Mouse (Mus musculus) C2C12 (cell line): ENCODE data around the gene Mdh2. TPM values are rescaled to one million over a fixed set of nuclear protein-coding genes. Genes with fewer than 3 reads are reported as not detected.

Experiments
- H3K27me3 ChIP-seq: one replicate; pipeline ENCODE4 v1.6.1; 2011; ENCODE audit not compliant: control insufficient read depth, insufficient read depth, insufficient read length
- H3K36me3 ChIP-seq: one replicate; pipeline ENCODE4 v1.6.1; 2011; ENCODE audit not compliant: control insufficient read depth, insufficient read depth
- H3K4me3 ChIP-seq: one replicate; pipeline ENCODE4 v1.5.1; 2011; ENCODE audit warnings: mild to moderate bottlenecking, control low read depth; ENCODE audit not compliant: poor library complexity, insufficient read depth, severe bottlenecking
- H3K79me2 ChIP-seq: one replicate; pipeline ENCODE4 v1.6.1; 2011; ENCODE audit not compliant: control insufficient read depth, insufficient read depth
- H3K79me3 ChIP-seq: one replicate; pipeline ENCODE4 v1.6.1; 2011; ENCODE audit warnings: low read depth, control low read depth
- H3ac ChIP-seq: one replicate; pipeline ENCODE3; 2011; ENCODE audit warnings: low read depth; ENCODE audit not compliant: control insufficient read depth, insufficient read length
- CEBPB ChIP-seq: IDR thresholded peaks from one replicate; pipeline ENCODE4 v1.6.1; 2011; ENCODE audit warnings: low read depth, mild to moderate bottlenecking, control low read depth, moderate library complexity
- CTCF ChIP-seq: IDR thresholded peaks from one replicate; pipeline ENCODE4 v1.5.1; 2011; ENCODE audit not compliant: control insufficient read depth, insufficient read depth, insufficient read length
- FOSL1 ChIP-seq: IDR thresholded peaks from one replicate; pipeline ENCODE4 v1.8.0; 2011; ENCODE audit warnings: mild to moderate bottlenecking, low read length; ENCODE audit not compliant: poor library complexity, insufficient read depth, severe bottlenecking
- MAX ChIP-seq: IDR thresholded peaks from one replicate; pipeline ENCODE4 v1.6.1; 2011; ENCODE audit warnings: mild to moderate bottlenecking, control low read depth
- MYOD1 ChIP-seq: IDR thresholded peaks from one replicate; pipeline ENCODE4 v1.6.1; 2011; ENCODE audit warnings: low read depth; ENCODE audit not compliant: control insufficient read depth, insufficient read length
- MYOG ChIP-seq: IDR thresholded peaks from one replicate; pipeline ENCODE4 v1.6.1; 2011; ENCODE audit not compliant: control insufficient read depth, insufficient read length; ENCODE audit errors: extremely low read depth
- USF1 ChIP-seq: IDR thresholded peaks from one replicate; pipeline ENCODE4 v1.6.1; 2011; ENCODE audit warnings: low read depth, mild to moderate bottlenecking, control low read depth, moderate library complexity
- polyA plus RNA-seq: library from polyadenylated mRNA; unstranded; fragments of >200 nt; fragmentation: generic; extraction: Trizol; gene quantifications from one replicate; pipeline ENCODE4 v1.2.1, GENCODE M21; 2012; ENCODE audit warnings: missing spikeins

The Mdh2 gene
- polyA plus RNA-seq, 1 experiment, result 700 TPM

- TF ChIP-seq MYOG, result no peak
- TF ChIP-seq CTCF, result no peak
- no peak for TF ChIP-seq FOSL1
- no peak for TF ChIP-seq MAX
- TF ChIP-seq MYOD1, result no peak
- no peak for TF ChIP-seq CEBPB
- no peak for TF ChIP-seq USF1
- Histone ChIP-seq H3K79me2 (no peaks in the 10 kb centered on the region), H3K79me3 (no peaks in the 10 kb centered on the region), H3K36me3 (no peaks in the 10 kb centered on the region), H3ac (no peak overlapping the region), H3K27me3 (peaks cover 34% of the 10 kb centered on the region), H3K4me3 (no peak overlapping the region)
These were observed 22.6 kb downstream of the Mdh2 start for GRCm38 (mm10) chr5:135800927-135801326.

GRCm38 (mm10) chr5:135802641-135803040, 24.4 kb downstream of the Mdh2 start:
- Histone ChIP-seq H3K36me3 (no peaks in the 10 kb centered on the region), H3K79me3 (no peaks in the 10 kb centered on the region), H3ac (no peak overlapping the region), H3K79me2 (no peaks in the 10 kb centered on the region), H3K4me3 (no peak overlapping the region), H3K27me3 (peaks cover 34% of the 10 kb centered on the region)
- TF ChIP-seq CEBPB (no peak), FOSL1 (no peak), MYOD1 (no peak), MAX (no peak), USF1 (no peak), MYOG (no peak), CTCF (no peak)

- Histone ChIP-seq H3K36me3 (no peaks in the 10 kb centered on the region), H3K27me3 (peaks cover 34% of the 10 kb centered on the region), H3K4me3 (no peak overlapping the region), H3K79me2 (no peaks in the 10 kb centered on the region), H3ac (no peak overlapping the region), H3K79me3 (no peaks in the 10 kb centered on the region)
- TF ChIP-seq MYOD1 (no peak), MAX (no peak), FOSL1 (no peak), USF1 (no peak), MYOG (no peak), CEBPB (no peak), CTCF (no peak)
These were observed 24.9 kb downstream of the Mdh2 start for GRCm38 (mm10) chr5:135803135-135803534.

GRCm38 (mm10) chr5:135803676-135804075, 25.4 kb downstream of the Mdh2 start:
- no peak for TF ChIP-seq FOSL1
- TF ChIP-seq MYOD1, result no peak
- TF ChIP-seq MYOG, result no peak
- TF ChIP-seq CTCF, result no peak
- TF ChIP-seq USF1, result no peak
- no peak for TF ChIP-seq CEBPB
- no peak for TF ChIP-seq MAX
- no peaks in the 10 kb centered on the region for H3K36me3 ChIP-seq

GRCm38 (mm10) chr5:135804735-135805134, 26.5 kb downstream of the Mdh2 start:
- H3K4me3 ChIP-seq, result no peak overlapping the region
- H3K27me3 ChIP-seq, result peaks cover 40% of the 10 kb centered on the region
- no peaks in the 10 kb centered on the region for H3K36me3 ChIP-seq
- no peaks in the 10 kb centered on the region for H3K79me2 ChIP-seq
- H3K79me3 ChIP-seq, result no peaks in the 10 kb centered on the region
- no peak overlapping the region for H3ac ChIP-seq
- TF ChIP-seq CTCF (no peak), FOSL1 (no peak), MYOG (no peak), CEBPB (no peak), MAX (no peak), MYOD1 (no peak), USF1 (no peak)

More at GRCm38 (mm10) chr5:135803676-135804075, 25.4 kb downstream of the Mdh2 start:
- no peaks in the 10 kb centered on the region for H3K79me3 ChIP-seq
- no peak overlapping the region for H3K4me3 ChIP-seq
- H3K79me2 ChIP-seq, result no peaks in the 10 kb centered on the region
- H3K27me3 ChIP-seq, result peaks cover 34% of the 10 kb centered on the region
- no peak overlapping the region for H3ac ChIP-seq

- H3ac ChIP-seq, result no peak within 1 kb of the TSS
- no peak within 1 kb of the TSS for H3K4me3 ChIP-seq
- TF ChIP-seq MYOD1, result no peak
- peak; percentile 98 for TF ChIP-seq CTCF
- TF ChIP-seq FOSL1, result no peak
- TF ChIP-seq MAX, result peak; percentile 81
- H3K36me3 ChIP-seq, result no peaks in the 10 kb centered on the region
- H3K27me3 ChIP-seq, result peaks cover 26% of the 10 kb centered on the region
- H3K79me3 ChIP-seq, result no peaks in the 10 kb centered on the region
- no peaks in the 10 kb centered on the region for H3K79me2 ChIP-seq
These were observed 28.4 kb downstream of the Mdh2 start, which contains the start of gene Srrm3 for GRCm38 (mm10) chr5:135806555-135807262. TSS of gene Srrm3 (plus strand) at chr5:135806890.
